Mouse (Mus musculus) fat pad, adult 2 months (tissue): Measurements from ENCODE around the gene Tnip2.

Experiments
- DNase-seq: peaks from one replicate; pipeline ENCODE4 v3.0.0-alpha.2; 2011; ENCODE audit warnings: low read depth, low spot score; ENCODE audit errors: extremely low read depth

Gene Tnip2

GRCm38 (mm10) chr5:34513466-34514217 lies at the start of gene Tnip2:
TSS of gene Tnip2 (minus strand) at chr5:34513991.
- no peak for DNase-seq

DNA sequence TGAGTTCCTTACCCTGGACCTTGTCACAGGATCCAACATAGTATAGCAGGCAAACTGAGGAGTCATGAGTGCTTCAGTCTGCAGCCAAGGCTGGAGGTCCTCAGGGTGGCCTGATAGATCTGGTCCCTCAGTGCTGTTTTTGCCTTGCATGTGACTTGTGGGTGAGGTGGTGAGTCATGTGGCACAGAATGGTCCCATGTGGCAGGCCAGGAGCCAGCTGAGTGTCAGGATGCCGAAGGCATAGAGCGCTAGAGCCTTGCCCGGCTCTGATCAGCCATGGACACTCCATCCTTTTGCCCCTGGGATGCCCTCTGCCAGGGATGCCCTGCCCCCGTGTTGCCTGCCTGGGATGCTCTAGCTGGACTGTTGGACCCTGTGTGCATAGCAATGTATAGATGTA lies 38.0 kb upstream of the Tnip2 start:
- DNase-seq = no peak

DNA sequence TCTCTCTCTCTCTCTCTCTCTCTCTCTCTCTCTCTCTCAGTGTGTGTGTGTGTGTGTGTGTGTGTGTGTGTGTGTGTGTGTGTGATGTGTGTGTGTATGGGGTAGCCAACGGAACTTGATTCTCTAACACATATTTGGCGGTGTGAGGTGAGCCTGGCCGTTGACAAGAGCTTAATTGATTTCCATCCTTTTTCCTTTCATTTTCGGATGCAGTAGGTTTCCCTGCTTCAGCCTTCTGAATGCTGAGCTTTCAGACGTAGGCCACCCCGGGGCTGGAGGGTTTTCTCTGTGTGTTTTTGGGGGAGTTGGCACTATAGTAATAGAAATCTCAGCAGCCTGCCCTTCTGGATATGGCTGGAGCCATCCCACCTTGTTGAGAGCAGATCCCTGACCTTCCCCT lies 36.5 kb upstream of the Tnip2 start:
- DNase-seq = no peak

- DNase-seq = no peak
These were observed 35.9 kb upstream of the Tnip2 start for GRCm38 (mm10) chr5:34549483-34550221.

DNA sequence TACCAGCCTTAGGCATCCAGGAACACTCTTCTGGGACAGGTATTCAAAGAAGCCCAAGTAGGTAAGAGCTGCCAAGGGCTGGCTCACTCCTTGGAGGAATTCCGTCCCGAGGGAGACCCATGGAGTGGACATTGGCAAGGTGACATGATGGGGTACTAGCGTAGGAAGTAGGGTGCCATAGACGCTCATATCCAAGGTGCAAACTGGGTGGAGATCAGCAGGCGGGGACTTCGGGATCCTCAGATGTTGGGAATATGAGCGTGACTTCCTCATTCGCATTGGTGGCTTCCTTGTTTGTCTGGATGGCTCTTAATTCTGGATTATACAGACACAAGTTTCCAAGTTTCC lies 35.3 kb upstream of the Tnip2 start:
- DNase-seq = no peak

- DNase-seq = no peak
These were observed 33.6 kb upstream of the Tnip2 start for GRCm38 (mm10) chr5:34547410-34547809.

DNA sequence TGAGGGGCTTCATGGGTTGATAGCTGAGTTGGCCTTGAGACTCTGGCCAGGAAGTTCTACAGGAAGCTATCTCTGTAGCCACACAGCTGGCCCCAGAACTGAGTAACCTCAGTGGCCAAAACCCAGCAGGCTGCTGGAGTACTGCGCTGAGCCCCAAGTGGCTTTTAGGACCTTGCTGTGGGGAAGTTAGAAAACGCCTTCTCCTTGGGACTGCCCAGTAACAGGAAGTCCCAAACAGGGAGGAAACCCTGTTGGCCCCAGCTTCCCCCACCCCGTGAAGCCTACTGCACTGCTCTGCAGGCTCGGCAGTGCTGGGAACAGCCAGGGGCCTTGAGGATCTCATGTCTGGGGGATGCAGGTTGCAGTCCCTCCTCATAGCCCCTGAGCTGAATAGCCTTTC lies 29.3 kb upstream of the Tnip2 start:
- no peak for DNase-seq

- no peak for DNase-seq
These were observed 28.4 kb upstream of the Tnip2 start for GRCm38 (mm10) chr5:34542166-34542565.

- no peak for DNase-seq
These were observed 25.3 kb upstream of the Tnip2 start for GRCm38 (mm10) chr5:34539121-34539520.

DNA sequence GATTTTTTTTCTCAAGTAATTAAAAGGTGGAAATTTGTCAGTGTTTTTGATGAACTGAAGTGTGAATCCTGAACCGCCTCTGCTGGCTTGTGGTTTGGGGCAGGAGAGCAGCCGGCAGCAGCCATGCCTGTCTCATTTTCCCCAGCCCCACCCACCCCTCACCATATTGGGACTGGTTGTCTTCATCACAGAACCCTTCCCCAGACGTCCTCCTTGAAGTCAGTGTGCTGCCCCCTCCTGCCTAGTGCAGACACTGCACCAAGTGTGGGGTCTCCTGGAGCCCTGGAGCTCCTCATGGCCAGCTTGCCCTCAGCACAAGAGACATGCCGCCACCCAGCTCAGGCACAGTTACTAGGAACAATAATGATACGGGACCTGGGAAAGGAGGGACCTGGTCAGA lies 24.7 kb upstream of the Tnip2 start:
- no peak for DNase-seq

GRCm38 (mm10) chr5:34538079-34538478 lies 24.3 kb upstream of the Tnip2 start:
- DNase-seq = no peak

DNA sequence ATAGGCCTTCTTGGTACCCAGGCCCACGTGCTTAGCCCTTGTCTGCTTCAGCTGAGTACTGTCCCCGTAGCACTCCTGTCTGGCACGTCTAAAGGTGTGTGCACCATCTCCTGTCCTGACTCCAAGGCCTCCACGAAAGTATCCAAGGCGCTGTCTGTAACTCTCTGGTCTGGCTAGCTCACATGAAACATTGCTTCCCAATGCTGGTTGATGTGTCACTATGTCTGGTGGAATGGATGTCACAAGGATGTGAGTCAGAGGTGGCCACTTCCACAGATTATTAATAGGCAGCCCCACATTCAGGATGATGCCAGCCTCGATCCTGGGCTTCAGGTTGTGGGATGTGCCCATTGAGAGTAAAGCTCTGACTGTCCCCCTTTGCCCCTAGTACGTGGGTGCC lies 22.0 kb upstream of the Tnip2 start:
- DNase-seq = no peak

- DNase-seq = no peak
These were observed 21.2 kb upstream of the Tnip2 start for GRCm38 (mm10) chr5:34534776-34535581.

- DNase-seq = no peak
These were observed 20.0 kb upstream of the Tnip2 start for GRCm38 (mm10) chr5:34533820-34534219.

- no peak for DNase-seq
These were observed 19.3 kb upstream of the Tnip2 start for GRCm38 (mm10) chr5:34533066-34533465.

GRCm38 (mm10) chr5:34530687-34531086 lies 16.9 kb upstream of the Tnip2 start:
- no peak for DNase-seq

GRCm38 (mm10) chr5:34530116-34530515 lies 16.3 kb upstream of the Tnip2 start:
- no peak for DNase-seq

DNA sequence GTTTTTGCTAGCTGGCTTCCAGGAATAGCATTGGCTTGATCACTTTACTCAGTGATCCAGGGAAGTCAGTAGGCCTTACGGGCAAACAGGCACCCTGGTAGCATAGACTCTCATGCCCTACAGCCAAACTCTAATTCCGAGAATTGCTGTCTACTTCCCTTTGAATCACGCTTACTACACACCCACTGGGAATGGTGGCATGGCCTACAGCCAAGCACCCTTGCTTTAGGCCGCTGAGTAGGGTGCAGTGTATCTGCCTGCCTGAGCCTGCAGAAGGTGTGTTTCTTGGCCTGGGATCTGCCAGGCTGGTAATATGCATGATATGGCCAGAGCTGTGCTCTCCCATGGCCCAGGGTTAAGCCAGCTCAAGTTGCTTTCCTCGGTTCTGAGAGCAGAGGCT lies 14.9 kb upstream of the Tnip2 start:
- DNase-seq = peak; percentile 97

DNA sequence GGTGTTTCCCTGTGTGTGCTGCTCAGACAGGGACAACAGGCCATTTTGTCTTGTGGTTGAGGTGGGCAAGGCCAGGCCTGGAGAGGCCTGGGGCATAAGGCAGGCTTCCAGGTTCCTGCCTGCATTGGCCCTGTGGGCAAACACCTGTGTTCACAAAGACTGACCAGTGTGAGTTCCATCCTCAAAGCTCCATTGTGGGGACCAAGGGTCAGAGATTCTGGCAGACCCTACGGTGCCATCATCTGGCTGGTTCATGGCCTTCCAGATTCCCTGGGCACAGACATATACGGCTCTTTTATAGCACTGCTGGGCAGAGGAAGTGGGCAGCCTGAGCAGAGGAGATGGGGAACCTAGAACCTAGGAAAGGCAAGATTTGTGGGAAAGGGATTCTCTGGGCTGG lies 13.6 kb upstream of the Tnip2 start:
- no peak for DNase-seq

- DNase-seq = no peak
These were observed 12.6 kb upstream of the Tnip2 start for GRCm38 (mm10) chr5:34526477-34526775.

- DNase-seq = no peak
These were observed 12.1 kb upstream of the Tnip2 start, which contains the start of gene Sh3bp2 for GRCm38 (mm10) chr5:34525663-34526476. TSS of gene Sh3bp2 (plus strand) at chr5:34525838.
